Mouse (Mus musculus) ES-E14 (cell line): ENCODE results near the gene Atp5e.
A peak's percentile ranks its signal among the peaks of the same experiment; 100 is the strongest.

ENCODE experiments used
- CHD2 ChIP-seq: IDR thresholded peaks from 2 replicates; pipeline ENCODE4 v1.6.1; 2014; ENCODE audit warnings: mild to moderate bottlenecking, low read depth, low read length, inconsistent platforms
- HCFC1 ChIP-seq: IDR thresholded peaks from 2 replicates; pipeline ENCODE4 v1.6.1; 2012; ENCODE audit warnings: low read length, inconsistent platforms, borderline replicate concordance; ENCODE audit not compliant: insufficient read depth
- MAFK ChIP-seq: IDR thresholded peaks from 2 replicates; pipeline ENCODE4 v1.6.1; 2014; ENCODE audit warnings: mild to moderate bottlenecking, low read depth, low read length, inconsistent platforms; ENCODE audit not compliant: insufficient read depth
- ZNF384 ChIP-seq: IDR thresholded peaks from 2 replicates; pipeline ENCODE4 v1.6.1; 2012; ENCODE audit warnings: low read depth, low read length, inconsistent platforms

DNA sequence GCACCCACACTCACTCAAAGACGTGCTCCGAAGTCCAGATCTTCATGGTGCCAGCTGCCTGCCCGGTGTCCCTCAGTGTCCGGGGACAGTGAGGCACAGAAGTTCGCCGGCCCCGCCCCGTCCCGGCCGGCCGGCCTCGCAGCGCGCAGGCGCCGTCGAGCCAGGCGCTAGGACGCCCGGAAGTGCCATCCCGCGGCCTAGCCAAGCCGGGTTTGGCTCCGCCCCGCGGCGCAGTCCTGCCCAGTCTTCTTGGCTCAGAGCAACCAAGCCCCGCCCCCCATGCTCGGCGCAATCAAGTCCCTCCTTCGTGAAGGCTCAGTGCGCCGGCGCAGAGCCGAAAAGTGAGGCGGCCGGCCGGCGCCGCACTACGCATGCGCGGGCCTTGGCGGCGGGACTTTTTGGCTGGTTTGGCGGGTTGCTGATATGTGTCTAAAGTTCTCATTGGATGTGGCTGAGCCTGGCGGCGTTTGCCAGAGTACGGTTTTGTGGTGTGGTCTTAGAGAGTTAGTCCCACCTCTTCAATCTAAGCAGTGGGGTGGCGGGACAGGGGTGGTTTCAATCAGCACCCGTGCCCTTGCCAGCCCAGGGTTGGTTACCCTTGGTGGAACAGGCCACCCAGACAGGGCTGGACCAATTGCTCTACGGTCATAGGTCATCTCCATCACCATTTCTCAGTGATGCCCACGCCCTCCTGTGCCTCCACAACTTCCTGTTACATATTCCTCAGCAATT lies 9.1 kb upstream of the Atp5e start, which contains the start of gene Prelid3b:
- TF ChIP-seq ZNF384 (no peak), HCFC1 (peak; percentile 34; the same call in 1 of the 2 replicates), CHD2 (no peak), MAFK (no peak)
